Mouse (Mus musculus): ENCODE results near the gene Ofcc1.

The Ofcc1 gene

GRCm38 (mm10) chr13:39997901-39998300 lies 363.3 kb downstream of the Ofcc1 start:
- no peak for DNase-seq (ENCODE audit: low read depth)

DNA sequence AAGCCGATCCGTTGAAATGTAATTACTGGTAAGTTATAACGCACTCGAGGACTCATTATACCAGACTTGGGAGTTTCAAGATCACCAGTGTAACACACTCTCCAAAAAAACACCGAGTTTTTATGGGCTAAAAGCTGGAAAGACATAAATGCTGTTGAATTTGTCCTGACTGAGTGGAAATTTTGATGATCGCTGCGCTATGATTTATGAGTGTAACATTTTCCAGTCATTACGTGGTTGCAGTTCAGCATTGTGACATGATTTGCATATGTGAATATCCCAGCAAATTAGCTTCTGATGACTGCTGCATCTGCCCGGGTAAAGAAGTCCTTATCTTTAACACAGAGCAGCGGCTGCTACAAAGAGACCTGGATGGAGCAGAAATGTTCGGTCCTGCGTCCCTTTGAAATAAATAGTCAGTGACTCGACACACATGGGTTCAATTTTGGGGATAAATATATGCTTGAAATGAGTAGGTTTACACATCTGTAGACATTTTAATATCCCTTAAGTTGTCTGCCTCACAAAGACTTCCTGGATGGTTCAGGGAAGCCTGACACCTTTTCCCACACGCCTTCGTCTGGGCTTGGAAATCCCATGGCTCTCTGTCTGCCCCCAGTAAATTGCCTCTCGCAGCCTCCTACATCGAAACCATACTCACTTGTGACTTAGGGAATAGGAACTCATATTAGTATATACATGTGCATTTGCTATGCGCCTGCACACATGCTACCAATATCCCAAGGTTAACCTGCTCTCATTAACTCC lies 381.8 kb downstream of the Ofcc1 start:
- no peak for DNase-seq (ENCODE audit: low read depth)

- no peak for DNase-seq (ENCODE audit: low read depth)
These were observed 392.8 kb downstream of the Ofcc1 start for GRCm38 (mm10) chr13:39968349-39969016.

- DNase-seq (ENCODE audit: low read depth): no peak
These were observed 404.0 kb downstream of the Ofcc1 start for GRCm38 (mm10) chr13:39957226-39957625.

DNA sequence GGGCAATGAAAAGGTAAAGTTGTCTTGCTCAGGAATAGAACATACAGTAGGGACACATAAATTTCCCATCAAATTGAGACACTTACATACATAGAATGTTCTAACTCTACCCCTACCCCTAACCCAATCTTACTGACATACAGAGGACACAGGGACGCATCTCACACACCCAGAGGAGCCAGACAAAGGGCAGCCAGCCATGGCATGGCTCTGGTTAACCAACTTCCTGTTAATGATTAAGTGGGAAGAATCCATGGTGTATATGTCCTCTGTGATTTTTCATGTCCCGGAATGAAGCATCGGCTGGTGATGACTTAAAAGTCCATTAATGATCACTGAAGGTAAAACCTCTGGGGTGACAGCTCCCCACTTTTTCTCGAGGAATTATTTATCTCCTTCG lies 405.2 kb downstream of the Ofcc1 start:
- no peak for DNase-seq (ENCODE audit: low read depth)
